Mouse (Mus musculus): Measurements from ENCODE around the gene Gm21394. TPM values are rescaled to one million over a fixed set of nuclear protein-coding genes. Genes with fewer than 3 reads are reported as not detected.
"Not testable (repeated sequence)": the region's sequence is repeated elsewhere in the genome, so short reads cannot be mapped to it uniquely, and the experiment has no call there.

Gene Gm21394
- not detected in 2 replicates for polyA plus RNA-seq (2015; fragmentation: Nextera tagmentation; extraction: Ambion mirVana)

DNA sequence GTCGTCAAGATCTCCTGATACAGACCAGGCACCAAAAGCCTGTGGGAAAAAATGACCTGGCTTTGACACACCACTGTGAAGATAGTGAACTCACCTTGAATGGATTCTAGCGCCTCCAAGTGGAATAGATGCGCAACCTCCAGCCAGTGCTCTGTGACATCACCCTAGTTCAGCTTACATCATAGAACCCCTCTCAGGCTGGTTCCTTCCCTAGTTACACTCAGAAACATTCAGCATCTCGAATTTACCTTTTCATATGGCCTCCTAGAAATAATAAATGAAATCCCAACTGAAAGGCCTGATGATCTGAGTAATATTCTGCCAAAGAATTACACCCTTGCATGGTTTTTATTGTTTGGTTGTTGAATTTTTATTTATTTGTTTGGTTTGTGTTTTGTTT, at the start of gene Gm21394:
Gene Gm21394 (minus strand): TSS at position 101 of the 400 bp plus-strand sequence.
- H3K4me3 ChIP-seq; H3K27ac ChIP-seq; H3K9ac ChIP-seq; ATAC-seq; H3K36me3 ChIP-seq (ENCODE audit: poor library complexity, severe bottlenecking); H3K4me2 ChIP-seq; H3K9me3 ChIP-seq (replicated peaks); H3K27me3 ChIP-seq; H3K4me1 ChIP-seq: not testable (repeated sequence)
- WGBS: no CpG with 5 or more reads among the region's 4 CpGs

Other genes with a start within 250 kb of the Gm21394 start
- not detected in 2 replicates for gene Gm21409, start 181.8 kb upstream of the Gm21394 start, polyA plus RNA-seq (2015; fragmentation: Nextera tagmentation; extraction: Ambion mirVana)

Data from forebrain, embryonic 13.5 days (tissue).